Mouse (Mus musculus) retina, adult 2 months (tissue): ENCODE measurements around the gene Trmt44.

Source experiments
- DNase-seq: peaks from one replicate; pipeline ENCODE4 v3.0.0-alpha.2; 2012; ENCODE audit warnings: low read depth, low spot score

The Trmt44 gene

DNA sequence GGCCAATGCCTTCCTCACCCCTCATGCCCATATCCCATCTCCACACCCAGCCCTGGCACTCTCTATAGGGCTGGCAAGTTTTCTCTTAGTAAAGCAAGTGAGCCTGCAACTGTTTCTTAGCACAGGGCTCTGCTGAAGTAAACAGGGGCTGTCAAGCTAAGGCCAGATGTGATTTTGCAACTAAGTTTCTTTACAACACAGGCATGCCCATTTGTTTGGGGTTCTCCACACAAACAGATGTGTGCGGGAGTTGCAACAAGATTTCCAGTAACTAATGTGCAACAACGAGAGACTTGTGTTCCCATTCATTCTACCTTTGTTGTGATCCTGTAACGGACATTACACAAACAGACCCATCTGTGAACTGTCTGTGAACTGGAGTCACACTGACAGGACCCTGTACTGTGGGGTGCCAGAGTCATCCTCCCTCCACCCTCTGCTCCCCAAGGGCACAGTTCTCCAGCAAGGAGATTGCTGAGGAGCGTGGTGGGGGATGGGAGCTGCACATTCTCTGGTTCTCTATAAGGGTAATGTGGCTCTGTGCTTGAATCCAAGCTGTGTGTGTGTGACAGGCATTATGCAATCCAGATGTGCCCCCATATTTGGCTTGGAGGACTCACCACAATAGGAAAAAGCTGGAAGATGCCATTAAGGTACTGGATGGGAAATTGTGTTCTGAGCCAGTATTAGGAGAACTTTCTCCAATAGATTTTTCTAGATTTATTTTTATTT lies 33.6 kb downstream of the Trmt44 start:
- DNase-seq, result no peak

- DNase-seq, result no peak
Observed at GRCm38 (mm10) chr5:35540555-35540954, 34.3 kb downstream of the Trmt44 start.

DNA sequence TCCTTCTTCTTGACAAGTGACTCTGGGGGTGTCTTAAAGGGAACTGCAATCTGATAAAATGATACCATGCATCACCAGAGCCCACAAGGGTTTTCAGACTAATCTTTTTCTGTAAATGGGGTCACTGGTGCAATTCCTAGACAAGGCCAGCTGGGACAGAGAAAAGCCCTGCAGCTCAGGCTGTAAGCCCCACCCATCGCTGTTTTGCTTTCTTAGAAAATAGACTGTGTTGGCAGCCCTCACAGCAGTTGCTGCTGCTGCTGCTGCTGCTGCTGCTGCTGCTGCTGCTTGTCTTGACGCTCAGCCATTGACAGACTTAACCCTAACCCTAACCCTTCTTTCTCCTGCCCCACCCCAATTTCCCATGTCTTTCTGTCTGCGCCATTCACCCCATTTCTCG lies 35.3 kb downstream of the Trmt44 start:
- no peak for DNase-seq

- DNase-seq, result no peak
Observed at GRCm38 (mm10) chr5:35538022-35538421, 36.8 kb downstream of the Trmt44 start.

DNA sequence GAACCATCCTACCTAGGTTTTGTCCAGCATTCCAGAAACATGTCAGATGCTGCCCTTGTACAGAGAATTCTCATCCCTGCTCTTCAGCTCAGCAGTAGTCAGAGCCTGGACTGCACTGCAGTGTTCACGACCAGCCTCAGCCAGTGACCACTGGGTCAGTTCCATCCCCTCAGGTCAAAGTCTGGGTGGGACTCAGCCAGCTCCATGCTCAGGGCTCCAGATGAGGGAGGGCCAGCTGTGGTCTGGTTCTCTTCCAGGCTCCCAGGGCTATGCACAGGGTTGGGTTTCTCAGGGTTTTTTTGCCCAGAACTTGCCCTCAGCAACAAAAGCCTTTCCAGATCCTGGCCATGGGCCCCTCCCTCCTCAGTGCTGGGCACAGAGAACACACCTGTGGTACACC lies 37.4 kb downstream of the Trmt44 start:
- DNase-seq, result no peak

GRCm38 (mm10) chr5:35536271-35536670 lies 38.6 kb downstream of the Trmt44 start:
- no peak for DNase-seq

- DNase-seq, result no peak
Observed at GRCm38 (mm10) chr5:35531586-35531985, 43.3 kb downstream of the Trmt44 start.

GRCm38 (mm10) chr5:35530442-35530841 lies 44.4 kb downstream of the Trmt44 start:
- peak; percentile 28 for DNase-seq

- no peak for DNase-seq
Observed at GRCm38 (mm10) chr5:35525469-35526123, 49.3 kb downstream of the Trmt44 start, which contains the start of gene Cpz. Gene Cpz, minus strand, starts transcription at chr5:35525698.

GRCm38 (mm10) chr5:35524381-35524780 lies 50.5 kb downstream of the Trmt44 start:
- DNase-seq, result no peak

- DNase-seq, result peak; percentile 32
Observed at GRCm38 (mm10) chr5:35523735-35524134, 51.1 kb downstream of the Trmt44 start.

- DNase-seq, result no peak
Observed at GRCm38 (mm10) chr5:35516781-35517180, 58.1 kb downstream of the Trmt44 start.

DNA sequence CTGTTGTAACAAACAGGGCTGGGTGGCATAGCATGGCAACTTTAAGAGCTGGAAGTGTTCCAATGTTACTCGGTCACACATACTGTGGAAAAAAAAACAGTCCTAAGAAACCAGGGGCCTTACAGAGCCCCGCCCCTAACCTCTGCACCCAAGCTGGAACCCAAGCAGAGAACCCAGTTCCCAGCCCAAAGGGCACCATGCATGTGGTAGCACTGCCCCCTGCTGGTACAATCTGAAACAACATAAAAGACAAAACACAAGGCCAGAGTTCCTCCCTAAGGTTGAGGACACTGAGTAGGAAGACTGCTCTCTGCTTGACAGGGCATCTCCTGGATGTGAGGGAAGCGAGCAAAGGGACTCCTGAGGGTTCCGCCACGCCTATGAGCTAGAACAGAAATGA lies 64.3 kb downstream of the Trmt44 start:
- peak; percentile 61 for DNase-seq
